Mouse (Mus musculus) heart, postnatal 25 days (tissue): ENCODE results near the gene Nckap1. TPM values are rescaled to one million over a fixed set of nuclear protein-coding genes. Genes with fewer than 3 reads are reported as not detected.

ENCODE experiments used
- DNase-seq: peaks from one replicate; pipeline ENCODE4 v3.0.0; 2022; ENCODE audit warnings: low spot score
- intact Hi-C: fragments of 180-260 bp; cut with DNase I; formaldehyde crosslinking; loops from one replicate; pipeline ENCODE4 v1.15.1; 2025
- total RNA-seq, 2 experiments: library from RNA; stranded (reverse); gene quantifications; 2 replicates each; pipeline ENCODE4 v1.2.3; 2021

Gene Nckap1
- total RNA-seq, result 10 to 100 TPM; 58.3 to 67.0 TPM

DNA sequence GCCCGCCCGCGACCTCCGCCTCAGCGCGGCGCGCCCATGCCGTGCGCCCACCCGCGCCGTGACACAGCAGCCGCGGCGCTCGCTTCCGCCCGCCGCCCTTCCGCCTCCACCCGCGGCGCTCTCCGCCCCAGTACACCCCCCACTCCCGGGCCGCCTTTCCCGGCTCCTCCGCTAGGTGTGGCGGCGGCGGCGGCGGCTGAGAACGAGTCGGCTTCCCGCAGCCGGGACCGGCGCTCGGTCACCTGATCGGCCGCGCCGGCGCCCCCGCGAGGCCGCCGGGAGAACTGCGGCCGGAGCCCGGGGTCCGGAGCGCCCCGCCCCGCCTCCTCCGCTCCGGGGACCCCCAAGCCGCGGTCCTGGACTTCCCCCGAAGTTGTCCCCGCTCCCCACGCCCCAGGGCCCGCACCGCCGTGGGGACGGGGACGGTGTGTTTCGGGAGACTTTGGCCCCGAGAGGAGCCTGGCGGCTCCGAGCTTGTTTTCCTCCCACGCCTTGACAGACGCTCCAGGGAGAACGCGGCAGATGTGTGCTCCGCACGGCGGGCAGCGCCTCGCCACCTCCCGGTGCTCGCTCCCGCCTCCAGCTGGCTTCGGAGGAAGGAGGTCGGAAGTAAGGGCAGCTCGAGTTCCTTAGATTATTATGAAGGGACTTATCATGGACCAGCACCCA lies at the start of gene Nckap1:
Nckap1 (minus strand) TSS at position 338 of the 669 bp plus-strand sequence.
- intact Hi-C loops, result loop anchor here (1.0 to 2.0 kb wide), 2 partner anchors 36 to 57 kb away; partner anchors contain the start of genes Dusp19 and Nup35
- peak; percentile 83 for DNase-seq

DNA sequence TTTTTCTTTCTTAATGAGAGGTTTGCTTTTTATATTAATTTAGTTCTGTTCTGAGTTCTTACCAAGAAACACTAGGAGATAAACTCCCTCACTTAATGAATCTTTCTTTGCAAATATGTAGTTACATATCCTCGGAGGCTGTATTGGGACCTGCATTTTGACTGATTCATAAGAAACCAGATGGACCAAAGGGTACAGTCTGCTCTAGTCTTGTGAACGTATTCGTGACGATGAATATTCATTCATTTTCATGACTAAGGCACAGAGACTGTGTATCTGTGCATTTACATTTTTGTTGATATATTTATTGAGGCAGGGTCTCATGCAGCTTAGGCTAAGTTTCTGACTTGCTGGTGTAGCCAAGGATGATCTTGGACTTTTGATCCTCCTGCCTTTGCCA lies 43.3 kb upstream of the Nckap1 start:
- DNase-seq, result no peak
- intact Hi-C loops, result no loop called here

DNA sequence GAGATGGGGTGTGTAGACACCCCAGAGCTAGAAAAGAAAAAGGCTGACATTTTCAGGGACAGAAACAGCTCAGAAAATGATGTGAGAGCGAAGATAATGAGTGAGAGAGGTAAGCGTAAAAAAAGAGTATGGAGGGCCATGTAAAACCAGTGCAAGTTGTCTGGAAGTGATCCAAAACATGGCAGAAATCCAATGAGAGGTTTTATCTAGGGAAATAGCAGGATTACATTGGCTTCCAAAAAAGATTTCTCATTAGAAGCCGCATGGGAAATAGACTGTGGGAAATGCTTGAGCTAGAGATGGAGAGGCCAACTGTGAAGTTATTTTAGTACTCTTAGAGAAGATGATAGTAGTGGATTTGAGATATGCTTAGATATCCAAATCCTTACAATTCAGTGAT lies 40.7 kb upstream of the Nckap1 start:
- intact Hi-C loops, result loop anchor here (2.0 kb wide), 1 partner anchor 15 kb away; no protein-coding TSS in a partner anchor

DNA sequence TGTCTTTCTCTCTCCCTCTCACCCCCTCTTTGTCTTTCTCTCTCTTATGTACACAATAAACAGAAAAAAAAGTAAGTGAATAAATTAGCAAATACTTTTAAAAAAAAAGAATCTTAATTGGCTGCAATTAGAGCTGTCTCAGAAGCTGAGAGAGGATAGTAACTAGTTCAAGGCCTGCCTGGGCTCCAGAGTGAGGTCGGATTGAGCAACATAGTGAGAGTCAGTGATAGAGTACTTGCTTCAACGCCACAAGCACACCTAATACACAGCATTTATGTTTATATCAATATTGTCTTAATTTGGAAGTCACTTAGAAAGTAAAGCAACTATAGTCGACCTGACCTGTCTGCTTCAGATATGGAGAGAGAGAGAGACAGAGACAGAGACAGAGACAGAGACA lies 37.8 kb upstream of the Nckap1 start:
- intact Hi-C loops, result no loop called here
- no peak for DNase-seq

More for the DNA sequence above, 40.7 kb upstream of the Nckap1 start:
- DNase-seq, result no peak

DNA sequence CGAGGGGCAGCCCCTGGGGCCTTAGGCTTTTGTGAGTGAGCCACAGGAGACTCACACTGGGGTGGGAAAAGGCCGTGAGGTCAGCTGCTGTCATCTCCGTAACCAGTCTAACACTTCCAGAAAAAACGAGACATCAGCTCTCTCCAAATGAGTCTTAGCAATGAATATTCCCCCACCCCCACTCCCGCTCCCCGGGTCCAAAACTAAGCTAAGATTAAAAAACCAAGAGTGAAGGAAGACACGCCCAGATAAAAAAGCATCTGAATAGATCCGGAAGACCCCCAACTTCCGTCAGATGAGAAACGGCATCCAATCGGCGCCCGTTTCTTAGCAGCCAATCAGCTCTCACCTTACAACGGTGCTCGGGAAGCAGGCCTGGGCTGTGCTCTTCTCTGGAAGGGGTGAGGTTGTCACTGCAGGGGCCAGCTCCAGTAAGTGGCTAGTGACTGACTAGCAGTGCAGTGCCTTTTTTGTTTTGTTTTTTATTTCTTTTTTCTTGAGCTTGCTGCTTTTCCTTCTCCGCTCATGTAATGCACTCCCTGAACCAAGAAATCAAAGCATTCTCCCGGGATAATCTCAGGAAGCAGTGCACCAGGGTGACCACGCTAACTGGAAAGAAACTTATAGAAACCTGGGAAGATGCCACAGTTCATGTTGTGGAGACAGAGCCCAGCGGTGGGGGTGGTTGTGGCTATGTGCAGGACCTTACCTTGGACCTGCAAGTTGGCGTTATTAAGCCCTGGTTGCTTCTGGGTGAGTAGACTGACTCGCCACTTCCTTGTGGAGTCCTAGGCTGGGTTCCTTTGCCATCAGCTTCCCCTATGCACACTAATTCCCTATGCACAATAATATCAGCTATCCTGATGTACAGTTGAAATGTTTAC lies 35.9 kb upstream of the Nckap1 start, which contains the start of the genes Dusp19 and Nup35:
Dusp19 (plus strand) TSS at position 192 of the 884 bp plus-strand sequence.
Nup35 (plus strand) TSS at position 383 of the 884 bp plus-strand sequence.
- peak; percentile 91 for DNase-seq
- intact Hi-C loops, result loop anchor here (2.0 kb wide), 1 partner anchor 36 kb away; the partner anchor contains the start of gene Nckap1

DNA sequence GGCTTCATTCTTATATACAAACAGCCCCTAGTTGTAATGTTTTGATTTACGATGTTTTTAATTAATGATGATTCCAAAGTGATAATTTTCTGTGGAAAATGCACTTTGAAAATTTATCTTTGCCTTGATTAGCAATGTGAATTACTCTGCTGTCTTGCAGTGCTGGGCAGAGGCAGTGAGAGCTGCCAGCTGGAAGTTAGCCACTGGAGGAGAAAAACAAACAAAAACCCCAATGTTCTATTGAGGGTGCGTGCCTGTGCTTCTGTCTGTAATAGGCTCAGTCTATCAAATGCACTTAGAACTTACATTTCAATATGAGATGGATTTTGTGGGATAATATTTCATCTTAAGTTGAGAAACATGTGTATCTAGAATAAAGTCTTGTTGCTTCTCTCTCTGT lies 31.6 kb upstream of the Nckap1 start:
- intact Hi-C loops, result no loop called here
- no peak for DNase-seq

DNA sequence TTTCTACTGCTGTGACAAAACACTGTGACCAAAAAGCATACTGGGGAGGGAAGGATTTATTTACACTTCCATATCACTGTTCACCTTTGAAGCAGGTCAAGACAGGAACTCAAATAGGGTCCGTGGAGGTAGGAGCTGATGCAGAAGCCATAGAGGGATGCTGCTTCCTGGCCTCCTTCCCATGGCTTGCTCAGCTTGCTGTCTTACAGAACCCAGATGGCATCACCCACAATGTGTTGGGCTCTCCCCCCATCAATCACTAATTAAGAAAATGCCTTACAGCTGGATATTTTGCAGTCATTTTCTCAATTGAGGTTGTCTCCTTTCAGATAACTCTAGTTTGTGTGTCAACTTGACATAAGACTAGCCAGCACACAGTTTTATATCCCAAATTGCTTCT lies 31.1 kb upstream of the Nckap1 start:
- DNase-seq, result no peak
- intact Hi-C loops, result no loop called here

DNA sequence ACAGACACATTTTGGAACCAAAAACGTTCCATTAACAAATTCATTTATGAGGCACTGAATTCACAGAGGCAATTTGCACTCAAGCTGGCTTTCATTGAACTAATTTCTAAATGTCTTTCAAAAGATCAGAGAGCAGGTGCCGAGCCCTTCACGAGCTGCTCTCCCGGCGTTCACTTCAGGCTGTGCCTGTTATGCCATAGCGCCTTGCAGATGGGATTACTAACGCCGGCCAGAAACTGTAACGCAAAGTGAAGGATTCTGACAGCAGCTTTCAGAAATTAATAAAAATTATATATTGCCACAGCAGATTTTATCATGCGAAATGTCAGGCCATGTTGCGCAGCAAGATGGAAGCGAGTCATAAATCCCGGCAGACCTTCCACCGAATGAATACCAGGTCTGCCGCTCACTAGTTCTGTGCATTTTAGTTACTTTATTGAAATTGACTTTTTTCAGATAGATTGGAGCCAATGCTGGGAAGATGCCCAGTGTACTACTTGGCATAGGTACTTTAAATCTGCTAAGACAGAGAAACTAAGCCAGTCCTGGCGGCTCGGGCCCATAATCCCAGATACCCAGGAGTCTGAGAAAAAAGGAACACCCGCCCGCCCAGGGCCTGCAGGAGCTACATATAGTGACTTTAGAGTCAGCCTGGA lies 22.7 kb upstream of the Nckap1 start:
- intact Hi-C loops, result no loop called here
- DNase-seq, result no peak

DNA sequence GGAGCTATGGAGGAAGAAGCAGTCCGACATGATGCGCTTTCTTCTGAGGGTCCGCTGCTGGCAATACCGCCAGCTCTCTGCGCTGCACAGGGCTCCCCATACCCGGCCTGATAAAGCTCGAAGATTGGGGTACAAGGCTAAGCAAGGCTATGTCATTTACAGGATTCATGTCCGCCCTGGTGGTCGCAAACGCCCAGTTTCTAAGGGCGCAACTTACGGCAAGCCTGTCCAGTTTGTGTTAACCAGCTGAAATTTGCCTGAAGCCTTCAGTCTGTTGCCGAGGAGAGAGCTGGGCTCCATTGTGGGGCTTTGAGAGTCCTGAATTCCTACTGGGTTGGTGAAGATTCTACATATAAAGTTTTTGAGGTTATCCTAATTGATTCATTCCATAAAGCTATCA lies 21.6 kb upstream of the Nckap1 start:
- no peak for DNase-seq
- intact Hi-C loops, result no loop called here

DNA sequence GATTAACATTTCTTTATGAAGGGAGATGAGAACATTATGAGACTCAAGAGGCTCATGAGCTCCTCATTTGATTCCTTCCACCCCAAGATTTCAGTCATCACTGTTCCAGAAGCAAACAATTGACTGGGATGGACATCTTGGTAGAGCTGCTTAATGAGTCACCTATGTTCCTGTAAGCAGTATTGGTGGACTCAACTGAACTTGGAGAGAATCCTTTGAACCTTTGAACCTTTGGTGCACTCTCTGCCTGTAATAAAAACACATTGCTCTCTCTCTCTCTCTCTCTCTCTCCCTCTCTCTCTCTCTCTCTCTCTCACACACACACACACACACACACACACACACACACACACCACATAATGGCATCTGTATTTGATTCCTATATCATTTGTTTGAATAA lies 19.4 kb upstream of the Nckap1 start:
- intact Hi-C loops, result no loop called here
- DNase-seq, result no peak

DNA sequence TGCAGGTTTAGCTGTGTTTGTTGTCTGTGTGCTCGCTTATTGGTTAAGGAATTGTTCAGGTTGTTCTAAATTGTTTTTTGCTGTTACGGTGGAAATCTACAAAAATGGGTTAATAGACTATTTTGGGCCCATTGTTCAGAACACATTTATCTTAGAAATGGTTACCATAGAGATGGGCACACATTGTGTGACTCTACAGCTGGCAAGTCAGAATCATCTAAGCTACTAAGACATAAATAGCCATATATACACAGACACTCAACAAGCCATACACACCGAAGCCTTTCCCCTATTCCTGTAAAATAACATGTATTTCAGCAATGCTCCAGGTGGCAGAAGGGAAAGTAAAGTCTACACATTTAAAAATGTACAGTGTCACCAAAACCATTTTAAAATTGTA lies 18.7 kb upstream of the Nckap1 start:
- intact Hi-C loops, result no loop called here
- no peak for DNase-seq

DNA sequence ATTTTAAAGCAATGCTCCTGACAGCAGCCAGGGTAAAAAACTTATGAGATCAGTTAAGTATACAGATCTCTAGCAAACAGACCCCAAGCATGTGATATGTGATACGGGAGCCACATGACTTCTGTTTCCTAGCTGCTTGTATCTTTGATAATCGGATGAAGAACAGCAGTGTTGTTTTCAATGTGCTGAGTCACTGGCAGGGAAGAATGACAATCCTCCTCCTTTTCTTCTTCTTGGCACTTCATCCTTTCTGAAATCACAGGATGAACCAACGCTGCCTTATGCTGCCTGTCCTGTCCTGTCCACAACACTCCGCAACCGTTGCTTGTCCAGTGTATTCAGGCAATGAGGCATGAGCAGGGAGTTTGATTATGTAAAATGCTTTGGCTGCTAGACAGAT lies 15.8 kb upstream of the Nckap1 start:
- intact Hi-C loops, result no loop called here
- no peak for DNase-seq

DNA sequence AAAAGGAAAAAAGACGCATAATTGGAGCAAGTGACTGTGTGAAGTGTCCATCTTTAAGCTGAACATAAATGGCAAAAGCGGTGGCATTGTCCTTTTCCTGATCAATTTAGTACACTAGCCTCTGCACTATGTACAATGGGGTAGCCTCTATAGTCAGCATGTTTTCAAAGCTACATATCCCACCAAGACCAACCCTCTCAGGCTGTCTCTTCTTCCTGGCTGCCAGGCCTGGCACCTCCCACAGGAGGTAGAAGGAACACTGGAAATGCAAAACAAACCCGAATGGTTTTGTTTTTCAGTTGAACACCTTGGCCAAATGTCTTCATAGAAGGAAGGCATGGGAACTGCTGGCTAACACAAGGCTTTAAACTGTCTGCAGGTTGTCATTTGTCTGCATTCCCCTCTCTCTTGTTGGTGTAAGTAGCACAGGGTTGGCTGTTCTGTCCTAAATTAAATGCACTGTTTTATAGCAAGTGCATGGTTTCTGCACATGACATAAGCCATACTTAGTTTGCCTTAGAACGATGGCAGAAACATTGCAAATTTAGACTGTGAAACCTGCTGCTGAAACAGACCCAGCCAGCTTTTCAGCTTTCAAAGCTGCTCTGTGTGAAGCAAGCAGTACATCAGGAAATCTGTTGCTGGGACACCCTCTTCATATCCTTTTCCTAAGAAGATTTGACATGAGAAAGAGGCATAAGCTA lies 13.2 kb upstream of the Nckap1 start:
- intact Hi-C loops, result no loop called here
- no peak for DNase-seq

DNA sequence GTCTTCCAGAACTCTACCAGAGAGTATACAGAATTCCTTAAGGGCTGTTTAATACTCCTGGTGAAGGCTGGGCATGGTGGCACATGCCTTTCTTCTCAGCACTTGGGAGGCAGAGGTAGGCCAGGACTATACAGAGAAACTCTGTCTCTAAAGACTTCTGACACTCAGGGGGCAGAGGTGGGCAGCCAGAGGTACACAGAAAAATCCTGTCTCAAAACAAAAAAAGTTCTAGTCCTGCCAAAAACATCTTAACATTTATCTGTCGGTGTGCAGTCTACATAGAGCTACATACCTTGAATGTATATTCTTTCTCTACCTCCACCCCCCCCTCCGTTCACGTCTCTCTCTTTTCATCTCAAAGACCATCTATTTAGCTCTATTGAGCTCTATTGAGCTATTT lies 1.2 kb upstream of the Nckap1 start:
- DNase-seq, result no peak
- intact Hi-C loops, result no loop called here

DNA sequence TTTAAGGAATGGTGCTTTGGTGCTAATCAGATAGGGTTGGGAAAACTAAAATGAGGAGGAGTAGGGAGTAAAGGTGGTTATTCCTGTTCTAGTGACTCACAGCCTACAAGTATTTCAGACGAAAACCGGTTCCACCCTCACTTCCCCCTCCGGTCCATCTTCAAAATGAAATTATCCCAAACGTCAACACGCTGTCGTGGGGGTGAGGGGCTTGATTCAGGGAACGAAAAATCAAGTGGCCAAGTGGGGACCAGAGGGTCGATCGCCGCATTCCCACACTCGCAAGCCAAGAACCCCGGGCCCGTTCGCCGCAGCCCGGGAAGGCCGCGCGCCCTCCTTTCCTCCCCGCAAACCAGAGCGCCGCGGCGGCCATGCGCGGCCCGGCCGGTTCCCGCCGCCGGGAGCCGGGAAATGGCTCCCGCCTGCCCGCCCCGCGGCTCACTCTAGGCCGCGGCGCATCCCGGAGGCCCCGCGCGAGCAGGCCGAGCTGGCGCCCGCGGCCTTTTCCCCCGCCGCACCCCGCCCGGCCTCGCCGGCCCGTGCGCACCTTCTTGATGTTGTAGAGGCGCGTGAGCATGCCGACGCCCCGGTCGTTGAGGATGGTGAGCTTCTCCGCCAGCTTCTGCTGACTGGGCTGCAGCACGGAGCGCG lies 744 bp downstream of the Nckap1 start:
- DNase-seq, result no peak
- intact Hi-C loops, result loop anchor here (2.0 kb wide), 1 partner anchor 36 kb away; the partner anchor contains the start of genes Dusp19 and Nup35

DNA sequence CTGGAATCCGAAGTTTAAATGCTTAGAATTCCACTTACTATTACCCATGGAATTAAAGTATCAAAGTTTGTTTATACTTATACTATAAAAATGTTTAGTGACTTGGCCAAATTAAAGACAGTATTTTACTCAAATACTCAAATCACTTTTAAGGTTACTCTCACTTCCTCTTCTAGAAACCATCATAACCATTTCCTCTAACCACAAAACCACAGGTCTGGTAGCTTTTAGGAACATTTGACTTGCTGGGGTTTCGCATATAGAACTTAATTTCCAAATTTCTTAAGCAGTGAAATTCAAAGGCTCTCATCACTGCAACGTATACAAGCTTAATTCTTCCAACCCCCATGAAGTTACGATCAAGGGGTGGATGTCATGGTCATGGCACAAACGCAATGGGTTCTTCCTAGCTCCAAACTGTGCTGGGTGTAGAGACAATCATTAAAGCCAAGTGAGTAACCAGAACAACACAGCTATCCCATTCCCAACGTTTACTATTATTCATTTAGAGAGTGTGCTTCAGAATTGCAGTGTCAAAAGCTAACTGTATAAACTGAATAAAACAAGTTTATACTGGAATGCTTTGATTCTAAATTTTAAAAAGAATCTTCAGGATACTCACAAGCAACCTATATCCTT lies 1.8 kb downstream of the Nckap1 start:
- DNase-seq, result no peak
- intact Hi-C loops, result no loop called here

DNA sequence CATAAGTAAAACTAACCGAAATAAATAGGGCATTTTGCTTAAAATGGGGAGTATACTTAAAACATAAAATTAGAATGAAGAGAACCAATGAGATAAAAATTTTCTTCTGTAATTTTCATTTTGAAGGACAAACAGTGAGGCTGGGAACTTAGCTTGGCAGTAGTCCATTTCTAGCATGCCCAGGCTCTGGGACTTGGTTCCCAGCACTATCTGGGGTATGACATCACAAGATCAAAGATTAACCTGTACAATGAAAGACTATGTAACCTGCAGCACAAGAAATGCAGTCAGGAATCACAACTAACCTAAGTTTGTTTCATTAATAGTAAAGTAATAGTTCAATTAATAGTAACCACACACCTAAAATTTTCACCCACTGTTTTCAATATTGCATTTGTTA lies 3.9 kb downstream of the Nckap1 start:
- no peak for DNase-seq
- intact Hi-C loops, result no loop called here

DNA sequence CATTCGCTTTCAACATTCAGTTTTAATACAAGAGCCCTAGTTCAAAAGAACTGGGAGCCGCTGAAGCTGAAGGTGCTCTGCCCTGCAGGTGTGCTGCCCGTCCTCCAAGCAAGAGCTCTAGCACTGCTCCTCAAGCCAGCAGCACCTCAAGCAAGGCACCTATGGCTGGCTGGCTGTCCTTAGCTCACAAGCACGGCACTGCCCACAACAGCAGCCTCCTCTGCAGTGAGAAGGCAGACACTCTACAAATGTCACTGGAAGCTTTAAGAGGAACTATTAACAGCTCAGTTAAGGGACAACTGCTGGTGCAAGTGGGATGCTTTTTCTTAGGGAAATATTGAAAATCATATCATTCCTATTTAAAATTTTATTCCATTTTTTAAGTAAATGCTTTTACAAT lies 10.5 kb downstream of the Nckap1 start:
- intact Hi-C loops, result no loop called here
- DNase-seq, result no peak

DNA sequence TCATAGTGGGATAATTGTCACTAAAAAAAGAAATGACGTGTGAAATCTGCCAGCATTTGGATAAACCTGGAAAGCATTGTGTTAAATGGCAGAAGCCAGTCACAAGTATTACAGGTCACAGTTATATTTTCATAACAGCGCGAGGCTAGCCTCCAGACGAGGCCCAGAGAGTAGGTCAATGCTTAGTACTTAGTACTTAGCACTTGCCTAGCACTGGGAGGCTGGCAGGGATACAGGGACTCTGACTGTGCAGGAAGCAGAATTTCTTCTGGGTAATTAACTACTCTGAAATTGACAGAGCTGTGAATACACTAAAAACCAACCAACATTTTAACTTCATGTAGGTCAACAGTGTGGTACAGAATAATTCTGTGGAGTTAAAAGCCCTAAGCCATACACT lies 13.8 kb downstream of the Nckap1 start:
- intact Hi-C loops, result no loop called here
- no peak for DNase-seq
